Mouse (Mus musculus): ENCODE results near the gene Tpk1. TPM values are rescaled to one million over a fixed set of nuclear protein-coding genes. Genes with fewer than 3 reads are reported as not detected.

The Tpk1 gene
- polyA plus RNA-seq, 1 experiment from 2014 or later, result 8.2 TPM

- ATAC-seq (ENCODE audit: low read depth) (no peak), DNase-seq (ENCODE audit: low spot score) (no peak)
- H3K27ac ChIP-seq (replicated peaks; ENCODE audit: low read depth, low read length), result no peak overlapping the region
- H3K9ac ChIP-seq (ENCODE audit: low read depth, low read length), result no peak overlapping the region
- H3K4me1 ChIP-seq (ENCODE audit: control insufficient read depth, insufficient read depth, low read length), result no peaks in the 10 kb centered on the region
- no peak overlapping the region for H3K4me3 ChIP-seq (ENCODE audit: low read depth, low read length)
- H3K36me3 ChIP-seq (ENCODE audit: control insufficient read depth, insufficient read depth, low read length), result no peaks in the 10 kb centered on the region
- no peaks in the 10 kb centered on the region for H3K9me3 ChIP-seq (ENCODE audit: control insufficient read depth, low read length)
- WGBS, result 62% methylated on average over 3 of the region's 3 CpGs
- H3K4me2 ChIP-seq (ENCODE audit: low read depth, low read length), result no peak overlapping the region
- H3K27me3 ChIP-seq (replicated peaks; ENCODE audit: control insufficient read depth, insufficient read depth, low read length), result no peaks in the 10 kb centered on the region
These were observed 9.1 kb upstream of the Tpk1 start for GRCm38 (mm10) chr6:43674986-43675760.

DNA sequence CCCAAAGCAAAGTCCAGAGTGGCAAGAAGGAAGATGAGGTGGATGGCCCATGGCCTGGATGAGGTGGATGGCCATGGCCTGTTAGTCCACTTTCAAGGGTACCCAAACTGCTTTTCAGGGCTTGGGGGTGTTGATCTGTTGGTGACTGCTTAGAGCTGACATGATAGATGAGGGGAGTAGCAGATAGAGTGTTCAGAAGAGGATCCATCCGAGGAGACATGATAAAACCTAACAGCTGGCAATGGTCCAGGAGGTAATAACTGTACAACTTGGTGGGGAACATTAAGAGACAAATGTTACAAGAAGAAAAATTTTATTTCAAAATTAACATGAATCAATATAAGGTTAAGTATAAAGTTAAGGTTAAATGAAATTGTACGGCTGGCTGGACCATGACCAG lies 4.9 kb upstream of the Tpk1 start:
- 81% methylated on average over 2 of the region's 2 CpGs for WGBS
- Histone ChIP-seq H3K4me1 (ENCODE audit: control insufficient read depth, insufficient read depth, low read length) (peaks cover 4% of the 10 kb centered on the region), H3K27ac (replicated peaks; ENCODE audit: low read depth, low read length) (no peak overlapping the region), H3K9ac (ENCODE audit: low read depth, low read length) (no peak overlapping the region), H3K9me3 (ENCODE audit: control insufficient read depth, low read length) (no peaks in the 10 kb centered on the region), H3K27me3 (replicated peaks; ENCODE audit: control insufficient read depth, insufficient read depth, low read length) (no peaks in the 10 kb centered on the region), H3K4me3 (ENCODE audit: low read depth, low read length) (no peak overlapping the region), H3K4me2 (ENCODE audit: low read depth, low read length) (no peak overlapping the region), H3K36me3 (ENCODE audit: control insufficient read depth, insufficient read depth, low read length) (no peaks in the 10 kb centered on the region)
- ATAC-seq (ENCODE audit: low read depth) (no peak), DNase-seq (ENCODE audit: low spot score) (no peak)

- H3K4me1 ChIP-seq (ENCODE audit: control insufficient read depth, insufficient read depth, low read length), result peaks cover 4% of the 10 kb centered on the region
- no peaks in the 10 kb centered on the region for H3K9me3 ChIP-seq (ENCODE audit: control insufficient read depth, low read length)
- no peaks in the 10 kb centered on the region for H3K36me3 ChIP-seq (ENCODE audit: control insufficient read depth, insufficient read depth, low read length)
- no peak overlapping the region for H3K4me2 ChIP-seq (ENCODE audit: low read depth, low read length)
- H3K4me3 ChIP-seq (ENCODE audit: low read depth, low read length), result no peak overlapping the region
- no peak for ATAC-seq (ENCODE audit: low read depth)
- no peaks in the 10 kb centered on the region for H3K27me3 ChIP-seq (replicated peaks; ENCODE audit: control insufficient read depth, insufficient read depth, low read length)
- WGBS, result 83% methylated on average over 2 of the region's 2 CpGs
- no peak overlapping the region for H3K9ac ChIP-seq (ENCODE audit: low read depth, low read length)
- no peak overlapping the region for H3K27ac ChIP-seq (replicated peaks; ENCODE audit: low read depth, low read length)
- no peak for DNase-seq (ENCODE audit: low spot score)
These were observed 1.6 kb upstream of the Tpk1 start for GRCm38 (mm10) chr6:43667681-43668080.

- 76% methylated on average over 7 of the region's 7 CpGs for WGBS
- peak overlapping the region; percentile 85 for H3K9ac ChIP-seq (ENCODE audit: low read depth, low read length)
- H3K4me1 ChIP-seq (ENCODE audit: control insufficient read depth, insufficient read depth, low read length), result peaks cover 4% of the 10 kb centered on the region
- H3K4me3 ChIP-seq (ENCODE audit: low read depth, low read length), result peak overlapping the region; percentile 60
- peak overlapping the region; percentile 96 for H3K27ac ChIP-seq (replicated peaks; ENCODE audit: low read depth, low read length)
- no peaks in the 10 kb centered on the region for H3K27me3 ChIP-seq (replicated peaks; ENCODE audit: control insufficient read depth, insufficient read depth, low read length)
- DNase-seq (ENCODE audit: low spot score), result no peak
- H3K4me2 ChIP-seq (ENCODE audit: low read depth, low read length), result peak overlapping the region; percentile 72
- no peaks in the 10 kb centered on the region for H3K36me3 ChIP-seq (ENCODE audit: control insufficient read depth, insufficient read depth, low read length)
- no peaks in the 10 kb centered on the region for H3K9me3 ChIP-seq (ENCODE audit: control insufficient read depth, low read length)
- no peak for ATAC-seq (ENCODE audit: low read depth)
These were observed 728 bp upstream of the Tpk1 start for GRCm38 (mm10) chr6:43666611-43667400.

DNA sequence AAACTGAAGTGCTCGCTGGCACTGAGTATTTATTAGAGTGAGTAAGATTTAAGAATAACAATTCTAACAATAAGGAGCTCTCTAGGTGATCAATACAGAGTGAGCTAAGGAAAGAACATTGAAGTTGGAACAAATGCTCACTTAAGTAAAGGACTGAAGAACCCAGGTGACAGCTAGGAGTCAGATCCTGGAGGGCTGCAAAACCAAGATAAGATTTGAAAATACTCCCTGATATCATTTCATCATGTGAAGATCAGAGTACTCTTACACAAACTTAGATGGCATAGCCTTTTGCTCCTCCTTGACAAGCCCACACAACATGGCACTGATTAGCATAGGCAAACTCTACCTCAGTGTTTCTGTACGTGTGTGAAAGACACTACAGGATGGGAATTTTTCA lies 4.3 kb downstream of the Tpk1 start:
- no peak overlapping the region for H3K9ac ChIP-seq (ENCODE audit: low read depth, low read length)
- H3K27me3 ChIP-seq (replicated peaks; ENCODE audit: control insufficient read depth, insufficient read depth, low read length), result no peaks in the 10 kb centered on the region
- peaks cover 4% of the 10 kb centered on the region for H3K4me1 ChIP-seq (ENCODE audit: control insufficient read depth, insufficient read depth, low read length)
- no peak overlapping the region for H3K4me3 ChIP-seq (ENCODE audit: low read depth, low read length)
- no peak overlapping the region for H3K27ac ChIP-seq (replicated peaks; ENCODE audit: low read depth, low read length)
- 76% methylated on average over 2 of the region's 2 CpGs for WGBS
- H3K9me3 ChIP-seq (ENCODE audit: control insufficient read depth, low read length), result no peaks in the 10 kb centered on the region
- H3K36me3 ChIP-seq (ENCODE audit: control insufficient read depth, insufficient read depth, low read length), result no peaks in the 10 kb centered on the region
- DNase-seq (ENCODE audit: low spot score) (no peak), ATAC-seq (ENCODE audit: low read depth) (no peak)
- H3K4me2 ChIP-seq (ENCODE audit: low read depth, low read length), result no peak overlapping the region

DNA sequence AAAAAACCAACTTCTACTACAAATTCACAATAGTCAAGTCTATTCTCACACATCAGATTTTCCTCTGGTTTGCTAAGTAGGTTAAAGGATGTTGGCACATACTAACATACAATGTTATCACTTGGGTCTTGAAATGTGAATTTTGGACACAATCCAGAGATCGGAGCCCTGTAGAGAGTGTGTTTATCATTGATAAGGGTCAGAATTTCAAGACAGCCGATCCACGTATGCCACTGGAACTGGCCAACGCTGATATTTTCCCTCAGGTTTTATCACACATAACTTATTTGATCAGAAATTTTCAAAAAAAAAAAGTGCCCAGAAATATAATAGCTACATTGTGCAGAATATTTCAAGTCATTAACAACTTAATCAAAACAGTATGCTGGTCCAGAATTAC lies 7.8 kb downstream of the Tpk1 start:
- no peak for DNase-seq (ENCODE audit: low spot score)
- Histone ChIP-seq H3K9me3 (ENCODE audit: control insufficient read depth, low read length) (no peaks in the 10 kb centered on the region), H3K4me2 (ENCODE audit: low read depth, low read length) (no peak overlapping the region), H3K27ac (replicated peaks; ENCODE audit: low read depth, low read length) (no peak overlapping the region), H3K4me1 (ENCODE audit: control insufficient read depth, insufficient read depth, low read length) (no peaks in the 10 kb centered on the region), H3K27me3 (replicated peaks; ENCODE audit: control insufficient read depth, insufficient read depth, low read length) (no peaks in the 10 kb centered on the region), H3K36me3 (ENCODE audit: control insufficient read depth, insufficient read depth, low read length) (no peaks in the 10 kb centered on the region), H3K9ac (ENCODE audit: low read depth, low read length) (no peak overlapping the region), H3K4me3 (ENCODE audit: low read depth, low read length) (no peak overlapping the region)
- WGBS, result 77% methylated on average over 4 of the region's 4 CpGs
- ATAC-seq (ENCODE audit: low read depth), result no peak

GRCm38 (mm10) chr6:43657845-43658244 lies 8.2 kb downstream of the Tpk1 start:
- Histone ChIP-seq H3K27ac (replicated peaks; ENCODE audit: low read depth, low read length) (no peak overlapping the region), H3K36me3 (ENCODE audit: control insufficient read depth, insufficient read depth, low read length) (no peaks in the 10 kb centered on the region), H3K4me2 (ENCODE audit: low read depth, low read length) (no peak overlapping the region), H3K4me3 (ENCODE audit: low read depth, low read length) (no peak overlapping the region), H3K9me3 (ENCODE audit: control insufficient read depth, low read length) (no peaks in the 10 kb centered on the region), H3K4me1 (ENCODE audit: control insufficient read depth, insufficient read depth, low read length) (no peaks in the 10 kb centered on the region), H3K9ac (ENCODE audit: low read depth, low read length) (no peak overlapping the region), H3K27me3 (replicated peaks; ENCODE audit: control insufficient read depth, insufficient read depth, low read length) (no peaks in the 10 kb centered on the region)
- DNase-seq (ENCODE audit: low spot score) (no peak), ATAC-seq (ENCODE audit: low read depth) (no peak)
- 85% methylated on average over 3 of the region's 3 CpGs for WGBS

DNA sequence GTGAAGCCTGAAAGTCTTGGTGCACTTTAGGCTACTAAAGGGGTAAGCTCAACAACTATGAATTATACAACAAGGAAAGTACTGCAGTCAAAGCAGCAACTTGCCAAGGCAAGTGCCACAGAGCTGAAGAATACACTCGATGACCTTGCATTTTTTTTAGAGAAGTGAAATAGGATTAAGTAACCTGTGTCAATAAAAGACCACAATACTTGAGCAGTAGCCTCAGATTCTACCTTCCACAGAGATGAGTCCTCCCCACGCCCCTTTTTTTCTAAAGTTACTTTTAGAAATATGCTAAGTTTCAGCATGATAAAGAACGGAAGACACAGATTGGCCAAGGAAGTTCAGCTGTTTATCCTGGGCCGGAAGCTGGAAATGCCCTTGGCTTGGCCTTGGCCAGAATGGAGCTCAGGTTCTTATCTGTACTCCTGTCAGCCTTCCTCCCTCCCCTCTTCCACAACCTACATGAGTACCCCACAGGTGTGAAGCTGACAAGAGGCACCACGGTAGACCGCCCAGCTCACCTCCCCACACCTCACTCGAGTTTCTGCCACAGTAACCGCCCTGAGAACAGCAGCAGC lies 11.1 kb downstream of the Tpk1 start:
- no peak for ATAC-seq (ENCODE audit: low read depth)
- DNase-seq (ENCODE audit: low spot score), result no peak
- Histone ChIP-seq H3K9ac (ENCODE audit: low read depth, low read length) (no peak overlapping the region), H3K27ac (replicated peaks; ENCODE audit: low read depth, low read length) (no peak overlapping the region), H3K4me2 (ENCODE audit: low read depth, low read length) (no peak overlapping the region), H3K9me3 (ENCODE audit: control insufficient read depth, low read length) (no peaks in the 10 kb centered on the region), H3K36me3 (ENCODE audit: control insufficient read depth, insufficient read depth, low read length) (no peaks in the 10 kb centered on the region), H3K4me3 (ENCODE audit: low read depth, low read length) (no peak overlapping the region), H3K4me1 (ENCODE audit: control insufficient read depth, insufficient read depth, low read length) (no peaks in the 10 kb centered on the region), H3K27me3 (replicated peaks; ENCODE audit: control insufficient read depth, insufficient read depth, low read length) (no peaks in the 10 kb centered on the region)
- 84% methylated on average over 8 of the region's 8 CpGs for WGBS
